Mouse (Mus musculus) spleen, adult 2 months (tissue): ENCODE results near the gene Hpcal4. TPM values are rescaled to one million over a fixed set of nuclear protein-coding genes. Genes with fewer than 3 reads are reported as not detected.

Experiments used
- DNase-seq, 2 experiments: peaks; one replicate each; pipeline versions ENCODE4 v3.0.0 to v3.0.0-alpha.2; 2012 to 2021; ENCODE audit warnings: low spot score in 2 of 2, low read depth in 1 of 2
- H3K27ac ChIP-seq: fragments of 200-500 bp; 2 replicates; pipeline ENCODE4 v1.5.1; 2012; ENCODE audit warnings: low read length, inconsistent platforms; ENCODE audit not compliant: insufficient read depth
- H3K27me3 ChIP-seq: fragments of 200-500 bp; 2 replicates; pipeline ENCODE4 v1.6.1; 2012; ENCODE audit warnings: mild to moderate bottlenecking, moderate library complexity, low read length, inconsistent platforms; ENCODE audit not compliant: control insufficient read depth, insufficient read depth
- H3K36me3 ChIP-seq: fragments of 200-500 bp; 2 replicates; pipeline ENCODE4 v1.6.1; 2012; ENCODE audit warnings: mild to moderate bottlenecking, low read length, inconsistent platforms; ENCODE audit not compliant: control insufficient read depth, insufficient read depth
- H3K4me1 ChIP-seq: fragments of 200-500 bp; 2 replicates; pipeline ENCODE4 v1.6.1; 2011; ENCODE audit warnings: inconsistent platforms; ENCODE audit not compliant: control insufficient read depth, insufficient read depth, insufficient read length
- H3K4me3 ChIP-seq: fragments of 200-500 bp; 2 replicates; pipeline ENCODE4 v1.5.1; 2011; ENCODE audit warnings: mild to moderate bottlenecking, inconsistent platforms; ENCODE audit not compliant: insufficient read depth, insufficient read length; ENCODE audit errors: extremely low read depth
- CTCF ChIP-seq: fragments of 200-500 bp; IDR thresholded peaks from 2 replicates; pipeline ENCODE4 v1.5.1; 2011; ENCODE audit warnings: mild to moderate bottlenecking, inconsistent platforms; ENCODE audit not compliant: insufficient read depth, insufficient read length, insufficient replicate concordance; ENCODE audit errors: extremely low read depth
- POLR2A ChIP-seq: fragments of 200-500 bp; IDR thresholded peaks from 2 replicates; pipeline ENCODE4 v1.6.1; 2011; ENCODE audit warnings: low read depth, low read length, inconsistent platforms
- WGBS: fragments of 180-500 bp; shearing (Covaris S2); methylation state at CpG from one replicate; pipeline ENCODE4 v1.1.7; 2018; 5-methylcytosine and 5-hydroxymethylcytosine counted together
- polyA plus RNA-seq: library from polyadenylated mRNA; depleted of rRNA; stranded (reverse); fragments of >200 nt; gene quantifications from 2 replicates; pipeline ENCODE4 v1.2.3, GENCODE M21; 2012

Hpcal4 gene
- polyA plus RNA-seq, 1 experiment = not detected

DNA sequence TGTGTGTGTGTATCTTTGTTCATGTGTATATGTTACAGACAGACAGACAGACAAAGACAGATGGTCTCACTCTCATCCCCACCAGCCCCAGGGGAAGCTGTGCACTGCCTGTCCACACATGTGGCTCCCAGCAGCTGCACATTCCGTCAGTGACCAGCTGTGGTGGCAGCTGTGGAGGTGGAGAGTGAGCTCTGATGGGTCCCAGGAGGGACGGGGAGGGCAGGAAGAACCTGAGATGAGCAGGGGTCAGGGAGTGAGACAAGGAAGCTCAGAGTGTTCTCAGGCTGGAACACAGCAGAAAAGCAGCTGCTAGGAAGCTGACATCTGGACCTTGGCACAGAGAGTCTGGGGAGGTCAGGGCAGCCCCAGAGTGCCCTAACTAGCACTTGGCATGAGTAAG is 45.2 kb downstream of the Hpcal4 start:
- Histone ChIP-seq H3K36me3 (no peaks in the 10 kb centered on the region), H3K27ac (no peak overlapping the region), H3K4me3 (no peak overlapping the region), H3K27me3 (no peaks in the 10 kb centered on the region), H3K4me1 (peaks cover 7% of the 10 kb centered on the region; the same call in 1 of the 2 replicates)
- 16% methylated on average over 2 of the region's 2 CpGs for WGBS
- DNase-seq = no peak
- TF ChIP-seq POLR2A (no peak), CTCF (no peak)

- WGBS = 89% methylated on average over 11 of the region's 11 CpGs
- Histone ChIP-seq H3K4me3 (no peak overlapping the region), H3K4me1 (peaks cover 9% of the 10 kb centered on the region), H3K27me3 (no peaks in the 10 kb centered on the region), H3K36me3 (no peaks in the 10 kb centered on the region), H3K27ac (no peak overlapping the region)
- no peak for TF ChIP-seq CTCF
- TF ChIP-seq POLR2A = no peak
- DNase-seq = no peak
These were observed 46.1 kb downstream of the Hpcal4 start for GRCm38 (mm10) chr4:123229166-123229565.

GRCm38 (mm10) chr4:123232841-123233240 is 49.8 kb downstream of the Hpcal4 start:
- H3K4me3 ChIP-seq = no peak overlapping the region
- WGBS = 34% methylated on average over 3 of the region's 3 CpGs

GRCm38 (mm10) chr4:123233492-123234084 is 50.6 kb downstream of the Hpcal4 start, which contains the start of gene Heyl:
Heyl (plus strand) TSS chr4:123233556.
- H3K4me1 ChIP-seq = peaks cover 14% of the 10 kb centered on the region
- no peaks in the 10 kb centered on the region for H3K36me3 ChIP-seq
- 6% methylated on average over 52 of the region's 52 CpGs for WGBS
- DNase-seq = peak in 1 of 2 experiments; percentile 39
- peak within 1 kb of the TSS; percentile 8; the same call in 1 of the 2 replicates for H3K4me3 ChIP-seq
- no peaks in the 10 kb centered on the region for H3K27me3 ChIP-seq
- no peak within 1 kb of the TSS for H3K27ac ChIP-seq
- TF ChIP-seq POLR2A (no peak), CTCF (no peak)

More at GRCm38 (mm10) chr4:123232841-123233240, 49.8 kb downstream of the Hpcal4 start:
- TF ChIP-seq POLR2A = no peak
- TF ChIP-seq CTCF = no peak
- no peaks in the 10 kb centered on the region for H3K36me3 ChIP-seq
- H3K27ac ChIP-seq = no peak overlapping the region
- peaks cover 14% of the 10 kb centered on the region for H3K4me1 ChIP-seq
- DNase-seq = no peak
- H3K27me3 ChIP-seq = no peaks in the 10 kb centered on the region

GRCm38 (mm10) chr4:123235835-123236430 is 52.9 kb downstream of the Hpcal4 start:
- TF ChIP-seq POLR2A (no peak), CTCF (no peak)
- Histone ChIP-seq H3K36me3 (no peaks in the 10 kb centered on the region), H3K4me3 (no peak overlapping the region), H3K27ac (no peak overlapping the region), H3K27me3 (peaks cover 3% of the 10 kb centered on the region; the same call in 1 of the 2 replicates), H3K4me1 (peaks cover 25% of the 10 kb centered on the region)
- DNase-seq = no peak
- WGBS = 71% methylated on average over 9 of the region's 9 CpGs

- DNase-seq = no peak
- Histone ChIP-seq H3K27ac (no peak overlapping the region), H3K36me3 (no peaks in the 10 kb centered on the region), H3K4me1 (peaks cover 25% of the 10 kb centered on the region), H3K27me3 (peaks cover 3% of the 10 kb centered on the region; the same call in 1 of the 2 replicates), H3K4me3 (no peak overlapping the region)
- TF ChIP-seq CTCF (no peak), POLR2A (no peak)
- 69% methylated on average over 13 of the region's 13 CpGs for WGBS
These were observed 53.5 kb downstream of the Hpcal4 start for GRCm38 (mm10) chr4:123236431-123237031.
